Mouse (Mus musculus) adrenal gland, adult 8-10 months (tissue): ENCODE results near the gene Ddx54. TPM values are rescaled to one million over a fixed set of nuclear protein-coding genes. Genes with fewer than 3 reads are reported as not detected.

Source experiments
- DNase-seq: peaks from one replicate; pipeline ENCODE4 v3.0.0; 2022
- total RNA-seq, 4 experiments: library from RNA; stranded (reverse); gene quantifications; 2 replicates each; pipeline ENCODE4 v1.2.4; 2022

The Ddx54 gene
- total RNA-seq, 4 experiments from 2014 or later, result 44.1 to 57.3 (median 56.5) TPM

DNA sequence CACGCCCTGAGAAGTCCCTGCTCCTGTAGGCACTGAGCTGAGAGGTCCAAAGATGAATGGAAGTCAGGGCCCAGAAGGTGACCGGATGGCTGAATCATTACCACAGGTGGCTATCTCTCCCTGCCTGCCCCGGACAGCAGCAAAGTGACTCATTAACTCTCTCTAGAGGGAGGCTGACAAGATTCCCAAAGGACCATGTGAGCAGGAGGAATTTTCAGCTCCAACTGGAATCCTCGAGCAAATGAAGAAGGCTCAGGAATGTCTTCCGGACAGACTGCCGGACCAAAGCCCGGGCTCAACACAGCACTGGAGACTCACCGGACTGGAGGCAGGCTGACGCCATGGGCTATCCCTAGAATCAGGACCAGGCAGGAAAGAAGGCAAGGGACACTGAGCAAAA is 30.5 kb upstream of the Ddx54 start:
- DNase-seq, result no peak

DNA sequence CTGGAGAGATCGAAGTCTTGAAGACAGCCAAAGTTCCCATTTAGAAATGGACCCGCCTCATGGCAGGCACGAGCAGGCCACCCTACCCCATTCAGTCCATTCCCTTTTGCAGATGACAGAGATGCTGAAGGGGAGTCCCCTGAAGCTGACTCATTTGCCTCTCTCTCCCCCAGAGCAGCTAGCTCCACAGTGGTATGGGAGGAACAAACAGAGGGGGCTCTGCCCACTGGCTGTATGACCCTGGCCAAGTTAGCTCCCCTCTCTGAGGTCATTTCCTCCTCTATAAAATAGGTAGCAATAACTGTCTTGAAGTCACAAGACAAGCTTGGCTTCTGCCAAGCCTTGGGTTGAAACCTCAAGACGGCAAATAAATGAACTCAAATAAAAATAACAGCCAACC is 29.0 kb upstream of the Ddx54 start:
- DNase-seq, result no peak

DNA sequence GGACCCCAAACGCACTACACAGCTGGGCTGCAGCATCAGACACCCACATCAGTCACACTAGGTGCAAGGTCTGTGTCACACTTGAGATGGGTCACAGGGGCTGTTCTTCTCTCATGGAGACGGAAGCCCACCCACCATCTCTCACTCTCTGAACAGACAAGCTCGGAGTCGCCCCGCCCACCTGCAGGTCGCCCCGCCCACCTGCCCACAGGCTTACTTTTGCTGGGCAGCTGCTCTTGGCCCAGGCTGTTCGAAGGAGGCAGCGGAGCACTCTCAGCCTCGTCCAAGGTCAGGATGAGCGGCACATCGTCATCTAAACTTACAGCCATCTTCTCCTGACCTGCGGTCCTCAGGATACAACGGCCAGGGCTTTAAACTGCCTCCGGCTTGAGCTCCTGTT is 27.6 kb upstream of the Ddx54 start:
- DNase-seq, result no peak

DNA sequence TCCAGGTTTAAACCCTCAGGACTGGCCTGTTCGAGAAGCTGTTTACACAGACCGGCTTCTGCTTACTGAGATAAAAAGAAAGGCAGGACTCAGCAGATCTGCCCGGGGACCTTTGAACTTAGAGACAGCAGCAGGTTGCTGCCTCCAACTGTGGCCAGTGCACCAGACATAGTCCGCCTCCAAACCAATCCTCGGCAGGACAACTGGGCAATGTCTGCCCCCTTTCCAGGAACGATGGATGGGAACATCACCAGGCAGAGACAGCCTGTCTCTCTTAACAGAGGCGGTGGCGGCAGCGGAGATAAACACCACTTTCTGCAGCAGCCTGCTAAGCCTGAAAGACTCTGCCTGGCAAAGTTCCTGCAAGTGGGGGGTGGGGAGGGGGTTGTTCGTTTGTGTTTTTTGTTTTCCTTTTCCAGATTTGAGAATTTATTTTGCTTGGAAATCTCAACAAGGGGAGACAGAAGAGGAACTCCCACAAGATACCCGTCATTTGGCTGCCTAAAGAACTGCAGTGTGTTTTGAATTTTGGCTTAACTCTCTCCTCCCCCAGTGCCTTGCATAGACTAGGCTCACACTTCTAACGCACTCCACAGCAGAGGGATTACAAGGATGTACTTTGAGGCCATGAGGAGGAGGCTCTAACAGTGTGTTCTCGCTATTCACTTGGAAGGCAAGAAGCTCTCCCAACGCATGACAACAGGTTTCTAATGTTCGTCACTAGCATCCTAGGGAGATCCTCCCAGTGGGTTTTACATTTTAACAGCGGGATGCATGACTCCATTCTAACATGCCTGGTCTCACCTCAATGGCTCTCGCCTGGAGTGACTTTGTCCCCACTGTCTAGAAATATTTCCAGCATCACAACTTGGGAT is 25.6 kb upstream of the Ddx54 start:
- no peak for DNase-seq

DNA sequence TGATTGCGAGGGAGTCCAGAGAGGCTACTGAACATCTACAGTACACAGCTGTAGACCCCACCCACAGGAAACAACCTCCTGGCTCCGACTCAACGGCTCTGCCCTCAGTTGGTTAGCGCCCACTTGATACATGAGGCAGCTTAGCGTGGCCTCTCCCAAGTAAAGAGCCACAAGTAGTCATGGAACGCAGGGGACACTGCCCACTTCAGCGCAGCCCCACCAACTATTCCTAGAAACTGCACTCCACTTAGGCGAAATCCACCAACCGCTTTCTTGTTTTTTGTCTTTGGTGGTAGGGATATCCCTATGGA is 25.0 kb upstream of the Ddx54 start:
- no peak for DNase-seq

DNA sequence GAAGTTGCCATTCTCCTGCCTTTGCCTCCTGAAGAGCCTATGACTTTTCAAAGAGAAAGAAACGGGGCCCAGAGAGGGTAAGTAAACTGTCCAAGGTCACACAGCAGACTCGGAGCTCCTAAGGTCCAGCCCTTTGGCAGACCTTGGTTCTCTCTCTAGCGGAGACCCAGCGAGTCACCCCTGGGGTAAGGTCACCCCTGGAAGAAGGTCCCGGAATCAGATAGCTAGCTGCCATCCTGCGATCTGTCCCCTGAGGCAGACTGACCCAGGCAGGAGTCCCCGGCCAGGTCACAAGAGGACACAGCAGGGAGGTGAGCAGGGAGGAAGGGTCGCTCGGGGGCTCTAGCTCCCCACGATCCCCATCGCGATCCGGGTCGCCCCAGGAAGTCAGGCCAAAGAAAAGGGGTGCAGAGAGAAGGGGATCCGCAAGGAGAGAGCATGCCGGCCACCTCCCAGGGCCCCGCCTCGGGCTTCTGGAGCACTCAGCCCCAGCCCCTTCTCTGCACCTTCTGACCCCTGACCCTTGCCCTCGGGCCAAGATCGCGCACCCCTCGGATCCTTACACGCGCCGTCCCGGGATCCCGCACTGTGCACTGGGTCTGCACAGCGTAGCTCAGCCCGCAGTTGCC is 24.5 kb upstream of the Ddx54 start:
- no peak for DNase-seq

DNA sequence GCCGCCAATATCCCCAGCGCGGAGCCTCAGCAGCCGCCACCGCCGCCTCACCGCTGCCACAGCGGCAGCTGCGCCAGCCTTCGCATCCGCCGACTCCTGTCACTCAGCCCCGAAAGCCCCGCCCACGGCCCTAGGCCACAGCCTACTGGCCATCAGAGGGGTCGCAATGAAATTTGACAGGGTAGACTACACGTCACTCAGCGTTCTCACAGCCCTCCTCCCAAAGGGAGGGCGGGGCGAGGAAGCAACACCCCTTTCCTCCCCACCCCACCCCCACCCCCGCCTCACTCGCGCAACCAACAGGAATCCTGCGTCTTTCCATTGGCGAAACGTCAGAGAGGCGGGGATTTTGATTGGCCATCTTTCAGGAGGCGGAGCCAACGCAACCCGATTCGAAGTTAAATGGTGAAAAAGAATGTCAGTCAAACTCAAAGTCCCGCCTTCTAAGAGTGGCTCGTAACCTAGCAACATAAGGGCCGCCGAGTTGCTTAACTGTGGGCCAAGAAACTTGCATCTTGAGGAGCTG is 23.9 kb upstream of the Ddx54 start, which contains the start of the genes Tpcn1 and Iqcd:
TSS of gene Tpcn1 (minus strand) at position 105 of the 526 bp plus-strand sequence.
TSS of gene Iqcd (plus strand) at position 448 of the 526 bp plus-strand sequence.
- DNase-seq, result peak; percentile 99

DNA sequence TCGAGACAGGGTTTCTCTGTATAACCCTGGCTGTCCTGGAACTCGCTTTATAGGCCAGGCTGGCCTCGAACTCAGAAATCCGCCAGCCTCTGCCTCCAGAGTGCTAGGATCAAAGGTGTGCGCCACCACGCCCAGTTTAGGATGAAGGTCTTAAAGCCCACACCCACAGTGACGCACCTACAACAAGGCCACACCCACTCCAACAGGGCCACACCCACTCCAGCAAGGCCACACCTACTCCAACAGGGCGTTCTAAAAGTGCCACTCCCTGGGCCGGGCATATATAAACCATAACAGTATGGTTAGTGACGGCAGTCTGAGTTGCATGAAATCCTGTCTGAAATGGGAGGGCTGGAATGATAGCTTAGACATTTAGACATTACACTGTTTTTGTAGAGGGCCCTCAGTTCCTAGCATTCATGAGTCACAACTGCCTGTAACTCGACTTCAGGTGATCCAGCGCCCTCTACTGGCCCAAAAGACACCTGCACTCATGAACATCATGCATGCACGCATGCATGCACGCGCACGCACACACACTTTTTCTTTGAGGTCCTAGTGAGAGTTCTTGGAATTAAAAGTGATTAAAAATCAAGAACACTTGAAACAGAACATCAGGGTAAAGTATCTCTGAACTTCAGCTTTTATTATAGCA is 22.1 kb upstream of the Ddx54 start:
- DNase-seq, result no peak

DNA sequence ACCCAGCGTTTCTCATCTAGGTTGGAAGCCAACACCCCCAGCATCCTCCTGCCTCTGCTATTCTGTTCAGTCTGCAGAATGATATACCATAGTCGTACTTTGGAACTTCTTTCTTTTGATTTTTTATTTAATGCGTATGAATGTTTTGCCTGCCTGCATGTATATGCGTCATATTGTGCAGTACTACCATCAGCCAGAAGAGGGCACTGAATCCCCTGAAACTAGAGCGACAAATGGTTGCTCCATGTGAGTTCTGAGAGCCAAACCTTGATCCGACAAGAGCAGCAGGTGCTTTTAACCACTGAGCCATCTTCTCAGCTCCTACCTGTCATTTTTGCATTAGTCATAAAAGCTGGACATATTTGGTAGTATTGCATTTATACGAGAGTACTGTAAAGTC is 20.4 kb upstream of the Ddx54 start:
- DNase-seq, result no peak

DNA sequence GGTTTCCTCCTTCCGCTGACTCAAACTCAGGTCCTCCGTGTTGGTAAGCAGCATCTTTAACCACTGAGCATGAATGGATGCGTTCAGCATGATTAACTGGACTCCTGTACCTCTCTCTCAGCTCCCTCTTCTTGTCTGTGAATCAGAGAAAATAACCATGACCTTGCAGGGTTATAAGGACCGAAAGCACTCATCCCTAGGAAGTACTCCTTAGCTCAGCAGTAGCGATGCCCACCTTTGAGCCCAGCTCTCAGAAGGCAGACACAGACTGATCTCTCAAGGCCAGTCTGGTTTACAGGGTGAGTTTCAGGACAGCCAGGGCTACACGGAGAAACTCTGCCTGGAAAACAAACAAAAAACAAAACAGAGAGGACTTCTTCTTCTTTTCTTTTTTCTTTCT is 18.1 kb upstream of the Ddx54 start:
- DNase-seq, result no peak

DNA sequence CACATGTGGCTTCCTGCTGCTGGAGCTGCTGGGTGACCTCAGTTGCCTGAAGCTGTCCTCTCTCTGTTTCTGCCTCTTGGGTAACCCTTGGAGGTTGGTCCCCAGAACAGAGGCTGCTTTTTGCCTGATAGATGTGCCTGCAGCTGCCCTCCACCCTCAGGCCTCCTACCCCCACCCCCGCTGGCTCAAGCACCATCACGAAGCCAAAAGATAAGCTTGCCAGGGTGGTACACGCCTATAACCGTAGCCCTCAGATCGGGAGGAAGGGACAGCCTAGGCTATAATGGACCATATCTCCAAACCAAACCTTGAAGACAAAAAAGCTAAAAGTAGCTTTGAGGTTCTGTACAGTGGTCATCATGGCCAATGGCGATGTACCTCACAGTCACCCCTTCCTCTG is 12.9 kb upstream of the Ddx54 start:
- no peak for DNase-seq

DNA sequence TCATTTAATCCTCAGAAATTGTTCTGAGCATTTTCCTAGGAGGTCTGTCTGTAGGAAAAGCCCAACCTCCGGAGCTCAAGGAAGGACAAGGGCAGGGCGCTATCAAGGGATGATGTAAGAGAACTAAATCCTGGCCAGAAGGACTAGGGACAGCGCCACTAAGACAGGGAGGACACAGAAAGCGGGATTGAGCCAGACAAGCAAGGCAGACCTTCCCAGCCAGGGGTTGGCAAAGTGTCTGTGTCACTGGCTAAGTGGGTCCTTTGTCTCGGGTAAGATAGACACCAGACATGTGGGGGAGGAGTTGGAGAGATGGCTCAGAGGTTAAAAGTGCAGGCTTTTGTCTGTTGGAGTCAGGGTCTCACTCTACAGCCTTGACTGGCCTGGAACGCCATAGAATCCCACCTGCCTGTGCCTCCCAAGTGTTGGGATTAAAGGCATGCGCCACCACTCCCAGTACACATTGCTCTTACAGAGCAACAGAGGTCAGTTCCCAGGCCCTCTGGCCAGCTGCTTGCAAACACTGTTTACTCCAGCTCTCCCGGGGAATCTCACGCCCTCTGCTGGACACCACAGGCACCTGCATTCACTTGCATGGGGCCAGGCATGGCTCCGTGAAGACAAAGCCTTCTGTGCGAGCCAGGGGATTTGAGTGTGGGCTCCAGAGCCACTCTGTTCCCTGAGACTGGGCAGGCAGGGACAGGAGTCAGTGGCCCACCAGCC is 11.4 kb upstream of the Ddx54 start:
- DNase-seq, result no peak

DNA sequence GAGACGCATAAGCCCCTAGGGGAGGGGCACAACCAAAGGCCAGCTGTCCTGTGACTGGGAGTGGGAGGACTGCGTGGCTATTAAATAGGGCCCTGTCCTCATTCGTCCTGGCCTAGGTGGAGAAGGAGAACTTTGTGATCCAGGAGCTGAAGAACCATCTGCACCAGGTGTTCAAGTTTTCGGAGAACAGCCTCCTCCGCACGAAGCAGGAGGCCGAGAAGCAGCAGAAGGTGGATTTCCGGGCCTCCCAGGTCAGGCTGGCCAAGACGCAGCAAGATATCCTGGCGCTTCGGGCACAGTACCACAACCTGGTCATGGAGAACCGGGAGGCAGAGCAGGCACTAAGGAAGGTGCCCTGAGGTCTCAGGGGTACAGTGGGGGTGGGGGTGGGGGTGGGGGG is 10.3 kb upstream of the Ddx54 start:
- DNase-seq, result no peak

DNA sequence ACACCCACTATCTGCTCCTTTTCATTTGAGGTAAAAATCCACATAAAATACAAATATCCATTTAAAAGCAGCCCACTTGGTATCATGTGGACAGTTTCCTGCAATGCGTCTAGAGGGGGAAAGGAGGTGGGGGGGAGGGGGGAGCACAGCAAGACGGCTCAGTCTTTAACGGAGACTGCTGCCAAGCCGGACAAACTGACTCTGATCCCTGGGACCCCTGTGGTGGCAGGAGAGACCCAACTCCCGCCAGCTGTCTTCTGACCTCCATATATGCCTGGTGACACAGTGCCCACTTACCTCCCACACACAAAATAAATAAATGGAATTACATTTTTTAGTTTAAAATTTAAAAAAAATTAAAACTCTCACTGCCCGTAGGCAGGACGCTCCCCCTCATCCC is 9.0 kb upstream of the Ddx54 start:
- DNase-seq, result no peak

DNA sequence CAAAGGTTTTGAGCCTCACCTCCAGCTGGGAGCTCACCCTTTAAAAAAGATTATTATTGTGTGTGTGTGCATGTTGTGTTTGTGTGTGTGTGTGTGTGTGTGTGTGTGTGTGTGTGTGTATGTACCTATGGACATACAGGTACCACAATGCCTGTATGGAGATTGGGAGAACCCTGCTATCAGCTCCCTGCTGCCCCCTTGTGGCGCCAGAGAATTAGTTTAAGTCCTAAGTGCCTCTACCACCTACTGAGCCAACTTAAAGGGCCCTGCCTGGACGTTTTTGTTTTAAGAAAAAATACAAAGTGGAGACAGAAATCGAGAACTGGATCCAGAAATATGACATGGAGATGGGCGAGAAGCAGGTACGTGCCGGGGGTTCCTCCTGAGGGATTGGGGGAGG is 7.7 kb upstream of the Ddx54 start:
- no peak for DNase-seq

DNA sequence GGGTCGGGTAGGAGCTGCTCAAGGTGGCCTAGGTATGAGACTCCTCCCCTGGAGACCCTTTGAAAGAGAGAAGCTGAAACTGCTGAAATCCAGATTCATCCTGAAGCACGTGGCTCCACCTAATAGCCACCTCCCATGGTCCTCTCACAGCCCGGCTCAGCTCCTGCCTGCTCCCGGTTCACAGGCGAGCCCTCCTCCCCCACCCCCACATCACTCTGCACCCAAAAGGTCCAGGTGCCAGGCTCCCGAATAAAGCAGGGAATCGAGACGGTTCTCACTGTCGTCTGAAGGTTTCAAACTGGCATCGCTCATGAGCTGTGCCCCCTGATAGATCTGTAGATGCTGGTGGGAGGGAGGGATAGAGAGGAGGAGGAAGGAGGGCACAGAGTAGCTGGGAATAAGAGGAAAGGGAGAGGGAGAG is 7.3 kb upstream of the Ddx54 start:
- no peak for DNase-seq

DNA sequence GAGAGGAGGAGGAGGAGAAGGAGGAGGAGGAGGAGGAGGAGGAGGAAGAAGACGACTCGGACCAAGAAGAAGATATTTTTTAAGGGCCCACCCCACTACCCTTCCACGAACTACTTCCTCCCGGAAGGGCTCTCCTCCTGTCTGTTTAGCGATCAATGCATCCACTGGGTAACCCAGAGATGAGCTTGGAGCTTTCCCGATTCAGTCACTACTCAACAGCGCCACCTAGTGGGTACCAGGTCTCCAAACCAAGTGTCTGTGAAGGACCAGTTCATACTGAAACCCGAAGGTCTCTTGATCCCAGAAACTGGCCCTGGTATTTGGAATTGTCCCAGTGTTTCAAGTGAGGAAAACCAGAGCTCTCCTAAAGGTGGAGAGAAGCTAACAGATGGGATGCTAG is 6.9 kb upstream of the Ddx54 start:
- DNase-seq, result peak; percentile 80

DNA sequence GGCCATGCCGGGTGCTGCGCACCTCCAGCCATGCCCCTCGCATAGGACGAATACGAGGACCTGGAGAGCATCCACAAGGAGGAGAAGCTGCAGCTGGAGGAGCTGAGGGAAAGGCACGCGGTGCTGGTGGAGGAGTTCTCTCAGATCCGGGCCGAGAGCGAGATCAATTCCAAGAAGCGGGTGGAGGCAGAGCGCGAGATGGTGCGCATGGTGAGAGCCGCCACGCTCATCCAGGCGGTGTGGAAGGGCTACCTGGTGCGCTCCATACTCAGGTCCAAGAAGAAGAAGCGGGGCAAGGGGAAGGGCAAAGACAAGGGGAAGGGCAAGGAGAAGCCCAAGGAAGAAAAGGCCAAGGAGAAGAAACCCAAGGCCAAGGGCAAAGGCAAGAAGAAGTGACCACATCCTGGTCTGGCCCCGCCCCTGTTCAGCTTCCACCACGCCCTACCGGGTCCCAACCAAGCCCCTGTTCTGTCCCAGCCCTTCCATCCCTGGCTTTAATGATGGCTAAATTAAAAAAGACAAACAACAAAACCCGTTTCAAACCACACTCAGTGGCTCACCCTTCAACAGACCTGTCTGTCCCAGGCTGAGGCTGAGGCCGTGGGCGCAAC is 5.8 kb upstream of the Ddx54 start:
- DNase-seq, result no peak

DNA sequence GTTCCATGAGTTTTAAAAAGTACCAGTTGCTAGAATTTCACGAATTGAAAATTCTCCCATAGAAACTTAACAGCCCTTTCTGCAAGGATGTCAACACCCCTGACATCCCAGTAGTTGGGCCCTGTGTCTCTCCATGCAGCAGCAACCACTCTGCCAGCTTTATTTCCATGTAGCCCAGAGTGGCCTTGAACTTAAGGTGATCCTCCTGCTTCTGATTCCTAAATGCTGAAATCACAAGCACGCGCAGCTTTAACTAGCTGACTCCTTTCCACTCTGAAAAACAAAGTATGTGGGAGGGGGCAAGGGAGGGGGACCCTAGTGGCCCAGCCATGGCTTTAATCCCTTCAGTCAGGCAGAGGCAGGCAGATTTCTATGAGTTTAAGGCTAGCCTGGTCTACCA is 5.2 kb upstream of the Ddx54 start:
- DNase-seq, result no peak

DNA sequence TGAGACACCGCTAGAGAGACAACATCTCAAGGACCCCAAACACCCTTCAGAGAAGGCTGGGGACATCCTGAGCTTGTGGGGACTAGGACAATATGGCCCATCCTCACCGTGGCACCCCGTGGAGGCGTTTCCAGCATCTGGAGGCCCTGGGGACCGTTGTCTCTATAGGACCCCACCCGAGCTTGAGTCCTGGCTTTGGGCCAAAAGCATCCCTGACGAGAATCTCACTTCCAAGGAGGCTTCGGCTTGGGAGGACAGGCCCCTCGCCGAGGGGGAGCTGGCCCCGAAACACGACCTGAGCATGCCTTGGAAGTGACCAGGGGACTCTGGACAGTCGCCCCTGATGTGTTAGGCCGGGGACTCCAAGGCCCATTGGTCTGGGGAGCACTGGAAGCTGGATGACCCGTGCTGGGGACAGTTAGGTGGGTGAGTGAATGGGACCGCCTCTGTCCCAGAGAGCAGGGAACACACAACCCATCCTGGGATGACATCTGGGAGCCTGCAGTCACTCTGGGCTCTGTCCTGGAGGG is 3.2 kb upstream of the Ddx54 start:
- no peak for DNase-seq

DNA sequence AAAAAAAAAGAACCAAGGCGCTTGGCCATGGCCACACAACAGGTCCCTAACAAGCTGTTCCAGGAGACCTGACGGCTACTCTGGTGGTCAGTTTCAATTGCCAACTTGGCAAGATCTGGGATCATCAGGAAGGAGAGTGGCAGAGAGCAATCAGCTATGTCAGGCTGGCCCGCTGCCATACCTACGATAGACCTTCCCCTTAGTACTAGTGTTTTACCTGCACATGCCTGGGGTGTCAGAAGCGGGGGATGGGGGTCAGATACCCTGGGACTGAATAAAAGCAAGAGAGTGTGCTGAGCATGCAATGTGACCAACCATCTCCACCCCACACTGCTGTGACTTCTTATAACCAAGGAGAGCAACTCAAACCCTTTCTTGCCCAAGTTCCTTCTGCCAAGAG is 1.6 kb upstream of the Ddx54 start:
- no peak for DNase-seq

DNA sequence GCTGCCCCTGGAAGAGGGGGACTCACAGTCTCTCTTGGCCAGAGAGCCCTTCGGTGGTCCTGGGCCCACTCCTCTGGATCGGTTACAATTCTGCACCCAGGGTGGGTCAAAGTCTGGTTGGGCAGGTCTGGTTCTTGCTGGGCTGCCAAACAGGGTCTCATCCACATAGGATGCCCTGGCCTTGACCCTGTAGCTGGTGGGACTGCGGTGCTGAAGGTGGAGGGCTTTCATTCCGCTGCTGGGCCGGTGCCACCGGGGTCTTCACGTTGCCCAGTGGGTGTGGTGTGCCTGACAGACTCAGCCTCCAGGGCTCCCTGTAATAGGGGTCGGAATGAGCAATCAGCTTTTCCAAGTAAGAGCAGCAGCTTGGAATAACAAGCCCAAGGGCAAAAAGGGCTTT is 1.1 kb upstream of the Ddx54 start:
- DNase-seq, result no peak
